Mouse (Mus musculus) liver, adult 2 months (tissue): ENCODE measurements at regions not wholly inside any gene's neighbourhood (a gene's known extent, or its start where the extent isn't known, plus 50 kb on each side); places are given as distances from the start of the nearest gene placed in this dataset.

ENCODE experiments used
- CTCF ChIP-seq: fragments of 200-500 bp; IDR thresholded peaks from 2 replicates; pipeline ENCODE4 v1.5.1; 2011; ENCODE audit warnings: low read depth, low read length, control low read depth
- POLR2A ChIP-seq: fragments of 200-500 bp; IDR thresholded peaks from 2 replicates; pipeline ENCODE4 v1.6.1; 2011; ENCODE audit warnings: low read length, control low read depth; ENCODE audit not compliant: insufficient read depth; ENCODE audit errors: extremely low read depth

DNA sequence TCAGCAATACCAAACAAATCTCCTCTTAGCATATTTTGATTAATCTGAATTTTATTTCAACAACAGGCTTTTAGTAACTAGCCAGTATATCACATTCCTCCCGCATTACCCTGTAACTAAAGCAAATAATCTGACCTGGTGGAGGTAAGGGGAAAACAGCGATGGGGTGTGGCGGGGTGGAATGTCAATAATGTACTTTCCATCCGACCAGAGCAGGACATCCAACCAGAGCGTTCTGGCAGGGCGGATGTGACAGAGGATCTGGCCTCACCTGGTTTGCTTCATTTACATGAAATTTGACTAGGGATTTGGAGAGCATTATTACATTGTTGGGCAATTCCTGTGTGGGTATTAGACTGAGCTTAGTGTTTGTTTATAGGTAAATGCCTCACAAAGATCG lies 106.2 kb upstream of the Serp2 start:
- TF ChIP-seq CTCF (no peak), POLR2A (no peak)
